Mouse (Mus musculus) ES-E14 (cell line): ENCODE results near the gene Aldh5a1. TPM values are rescaled to one million over a fixed set of nuclear protein-coding genes. Genes with fewer than 3 reads are reported as not detected.

Source experiments
- DNase-seq: peaks from one replicate; pipeline ENCODE4 v3.0.0-alpha.2; 2013; ENCODE audit warnings: low read depth, low spot score
- H3K27ac ChIP-seq: 2 replicates; pipeline ENCODE4 v1.5.1; 2012; ENCODE audit warnings: low read depth, mild to moderate bottlenecking, low read length, moderate library complexity, mixed read lengths; ENCODE audit not compliant: poor library complexity, insufficient read depth, severe bottlenecking
- H3K36me3 ChIP-seq: 2 replicates; pipeline ENCODE4 v1.6.1; 2012; ENCODE audit warnings: mild to moderate bottlenecking, low read length, moderate library complexity, mixed read lengths; ENCODE audit not compliant: control insufficient read depth, poor library complexity, insufficient read depth, severe bottlenecking
- H3K4me1 ChIP-seq, 2 experiments: fragments of 150-350 bp in 1 of 2; sonication (generic) in 1 of 2; 2 replicates each; pipeline ENCODE4 v1.6.1; 2012; ENCODE audit warnings: low read length in 2 of 2, mild to moderate bottlenecking in 1 of 2, mixed read lengths in 1 of 2; ENCODE audit not compliant: control insufficient read depth in 2 of 2, insufficient read depth in 2 of 2, poor library complexity in 1 of 2
- H3K4me3 ChIP-seq, 2 experiments: fragments of 150-350 bp in 1 of 2; sonication (generic) in 1 of 2; 2 replicates each; pipeline ENCODE4 v1.5.1; 2012; ENCODE audit warnings: low read length in 2 of 2, low read depth in 1 of 2, mild to moderate bottlenecking in 1 of 2, mixed read lengths in 1 of 2; ENCODE audit not compliant: insufficient read depth in 1 of 2, poor library complexity in 1 of 2, severe bottlenecking in 1 of 2
- H3K9ac ChIP-seq: 2 replicates; pipeline ENCODE4 v1.6.1; 2012; ENCODE audit warnings: low read depth, mild to moderate bottlenecking, low read length, mixed read lengths; ENCODE audit not compliant: poor library complexity, insufficient read depth, severe bottlenecking
- H3K9me3 ChIP-seq: fragments of 150-350 bp; sonication (generic); 2 replicates; pipeline ENCODE4 v1.6.1; 2012; ENCODE audit warnings: low read depth, mild to moderate bottlenecking, low read length; ENCODE audit not compliant: control insufficient read depth, insufficient read depth
- CHD2 ChIP-seq: IDR thresholded peaks from 2 replicates; pipeline ENCODE4 v1.6.1; 2014; ENCODE audit warnings: mild to moderate bottlenecking, low read depth, low read length, inconsistent platforms
- HCFC1 ChIP-seq: IDR thresholded peaks from 2 replicates; pipeline ENCODE4 v1.6.1; 2012; ENCODE audit warnings: low read length, inconsistent platforms, borderline replicate concordance; ENCODE audit not compliant: insufficient read depth
- MAFK ChIP-seq: IDR thresholded peaks from 2 replicates; pipeline ENCODE4 v1.6.1; 2014; ENCODE audit warnings: mild to moderate bottlenecking, low read depth, low read length, inconsistent platforms; ENCODE audit not compliant: insufficient read depth
- ZC3H11A ChIP-seq: IDR thresholded peaks from 2 replicates; pipeline ENCODE4 v1.6.1; 2012; ENCODE audit warnings: low read depth, mild to moderate bottlenecking, inconsistent platforms, low read length, borderline replicate concordance
- ZNF384 ChIP-seq: IDR thresholded peaks from 2 replicates; pipeline ENCODE4 v1.6.1; 2012; ENCODE audit warnings: low read depth, low read length, inconsistent platforms
- in situ Hi-C, 2 experiments: fragments of 600-800 bp; cut with MboI; formaldehyde crosslinking; loops; one replicate each; pipeline ENCODE4 v1.15.1; 2025; ENCODE audit warnings: low sequenced_read_pairs in 2 of 2, inconsistent platforms in 1 of 2; ENCODE audit not compliant: unreplicated experiment in 2 of 2
- total RNA-seq: library from RNA; depleted of rRNA; stranded (reverse); fragments of 300-350 nt; gene quantifications from 2 replicates; pipeline ENCODE4 v1.2.3, GENCODE M21; 2012; rRNA removed

The Aldh5a1 gene
- total RNA-seq, 1 experiment: 2.3 TPM

DNA sequence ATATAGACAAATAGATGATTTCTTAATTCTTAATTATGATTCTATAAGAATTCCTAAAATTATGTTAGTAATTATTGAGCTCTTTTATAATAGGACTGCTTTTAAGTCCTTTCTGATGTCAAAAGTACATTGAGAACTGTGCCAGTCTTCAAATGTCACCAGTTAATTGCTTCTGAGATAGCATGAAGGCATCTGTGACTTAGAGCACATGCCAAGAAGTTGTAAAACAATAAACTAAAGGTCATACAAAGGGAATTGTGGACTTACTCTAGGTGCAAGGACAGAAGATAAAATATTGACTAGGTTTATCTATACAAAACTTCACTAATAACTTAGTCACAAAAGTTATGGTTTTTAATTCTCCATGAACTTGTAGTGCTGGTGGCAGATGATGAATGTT is 78.3 kb downstream of the Aldh5a1 start:
- no peaks in the 10 kb centered on the region for H3K9me3 ChIP-seq
- peaks cover 0 to 3% of the 10 kb centered on the region in 2 experiments; a peak in 1 of 4 replicates for H3K4me1 ChIP-seq
- no peak for TF ChIP-seq HCFC1
- no peak for TF ChIP-seq ZNF384
- TF ChIP-seq CHD2: no peak
- no peak for TF ChIP-seq MAFK
- TF ChIP-seq ZC3H11A: no peak
- no peaks in the 10 kb centered on the region for H3K36me3 ChIP-seq
- H3K9ac ChIP-seq: no peak overlapping the region
- H3K27ac ChIP-seq: no peak overlapping the region
- no peak overlapping the region for H3K4me3 ChIP-seq
- DNase-seq: no peak
- in situ Hi-C loops: no loop called here

Other genes starting within 250 kb of the Aldh5a1 start
- 0.26 TPM in 1 of 2 replicates, not detected in the other for gene Armh2, start 196.4 kb downstream of the Aldh5a1 start, total RNA-seq
- gene Gmnn, start 175.7 kb downstream of the Aldh5a1 start, total RNA-seq: 77.6 and 98.6 TPM in 2 replicates
- 30.2 and 37.9 TPM in 2 replicates for gene BC005537, start 136.0 kb downstream of the Aldh5a1 start, total RNA-seq
- 13.8 and 18.3 TPM in 2 replicates for gene Acot13, start 106.1 kb downstream of the Aldh5a1 start, total RNA-seq
- 45.7 and 52.7 TPM in 2 replicates for gene Tdp2, start 106.0 kb downstream of the Aldh5a1 start, total RNA-seq
- 0.31 and 0.79 TPM in 2 replicates for gene D130043K22Rik, start 92.5 kb downstream of the Aldh5a1 start, total RNA-seq
- 0.67 and 0.69 TPM in 2 replicates for gene Gpld1, start 5.5 kb upstream of the Aldh5a1 start, total RNA-seq
- gene Mrs2, start 82.7 kb upstream of the Aldh5a1 start, total RNA-seq: 18.3 TPM in 2 replicates
- 0.16 and 0.67 TPM in 2 replicates for gene Dcdc2a, start 118.3 kb upstream of the Aldh5a1 start, total RNA-seq